Mouse (Mus musculus): ENCODE measurements around the gene Ogg1.

DNA sequence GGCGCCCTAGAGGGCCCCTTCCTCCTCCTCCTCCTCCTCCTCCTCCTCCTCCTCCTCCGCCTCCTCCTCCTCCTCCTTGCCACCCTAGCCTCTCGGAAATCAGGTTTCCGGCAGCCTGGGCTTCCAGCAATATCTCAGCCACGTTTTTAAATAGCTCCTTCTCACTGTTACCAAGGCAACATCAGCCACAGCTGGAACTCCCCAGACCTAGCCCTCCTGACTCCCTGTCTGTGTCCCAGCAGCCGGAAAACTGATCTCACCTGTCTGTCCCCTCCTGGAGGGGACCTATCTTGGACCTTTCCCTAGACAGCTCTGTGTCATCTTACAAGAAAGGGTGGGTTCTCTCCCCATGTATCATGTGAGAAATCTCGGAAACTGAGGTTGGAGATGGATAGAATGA lies 15.5 kb downstream of the Ogg1 start:
- TF ChIP-seq CTCF (IDR thresholded peaks at IDR 0.05; ENCODE audit: low read depth) (no peak), EP300 (IDR thresholded peaks at IDR 0.05; ENCODE audit: low read depth) (no peak)

All from liver, postnatal 0 days (tissue).